Mouse (Mus musculus) forebrain, embryonic 14.5 days (tissue): ENCODE data around the gene Mgat5. TPM values are rescaled to one million over a fixed set of nuclear protein-coding genes. Genes with fewer than 3 reads are reported as not detected.

ENCODE experiments used
- ATAC-seq: fragments of 200-750 bp; cut with Nextera tagmentation; 2 replicates; pipeline ENCODE4 v1.8.0; 2017; ENCODE audit warnings: mild to moderate bottlenecking, moderate library complexity
- DNase-seq: peaks from one replicate; pipeline ENCODE4 v3.0.0-alpha.2; 2015; ENCODE audit warnings: low spot score
- H3K27ac ChIP-seq: fragments of 300-500 bp; sonication (generic); 2 replicates; pipeline ENCODE4 v1.5.1; 2014; ENCODE audit warnings: low read depth, mild to moderate bottlenecking, control low read depth, low read length, moderate library complexity
- H3K27me3 ChIP-seq: fragments of 300-500 bp; sonication (generic); replicated peaks from 2 replicates; pipeline ENCODE4 v1.6.1; 2014; ENCODE audit warnings: low read length, control low read depth, mixed read lengths; ENCODE audit not compliant: control insufficient read depth, insufficient read depth
- H3K36me3 ChIP-seq: fragments of 300-500 bp; sonication (generic); 2 replicates; pipeline ENCODE4 v1.6.1; 2014; ENCODE audit warnings: low read length, control low read depth; ENCODE audit not compliant: control insufficient read depth, insufficient read depth
- H3K4me1 ChIP-seq: fragments of 300-500 bp; sonication (generic); 2 replicates; pipeline ENCODE4 v1.6.1; 2014; ENCODE audit warnings: antibody characterized with exemption, low read length, control low read depth; ENCODE audit not compliant: control insufficient read depth, insufficient read depth
- H3K4me2 ChIP-seq: fragments of 300-500 bp; sonication (generic); 2 replicates; pipeline ENCODE4 v1.6.1; 2014; ENCODE audit warnings: mild to moderate bottlenecking, control low read depth, low read length
- H3K4me3 ChIP-seq: fragments of 300-500 bp; sonication (generic); 2 replicates; pipeline ENCODE4 v1.5.1; 2014; ENCODE audit warnings: low read depth, low read length, control low read depth
- H3K9ac ChIP-seq: fragments of 300-500 bp; sonication (generic); 2 replicates; pipeline ENCODE4 v1.6.1; 2014; ENCODE audit warnings: mild to moderate bottlenecking, low read length, control low read depth, moderate library complexity
- H3K9me3 ChIP-seq: fragments of 300-500 bp; sonication (generic); replicated peaks from 2 replicates; pipeline ENCODE4 v1.6.1; 2016; ENCODE audit warnings: low read length, control low read depth, mixed read lengths; ENCODE audit not compliant: control insufficient read depth
- WGBS: fragments of 180-500 bp; shearing (Covaris S2); extraction: QIAGEN DNeasy Blood & Tissue Kit; methylation state at CpG from one replicate; pipeline ENCODE4 v1.1.7; 2014; 5-methylcytosine and 5-hydroxymethylcytosine counted together
- polyA plus RNA-seq: library from polyadenylated mRNA; unstranded; fragments of >200 nt; fragmentation: Nextera tagmentation; extraction: Ambion mirVana; gene quantifications from 2 replicates; pipeline ENCODE4 v1.2.1, GENCODE M21; 2014

Mgat5 gene
- polyA plus RNA-seq, 1 experiment from 2014 or later: 11.4 TPM

- H3K36me3 ChIP-seq: no peaks in the 10 kb centered on the region
- H3K27me3 ChIP-seq: peaks cover 26% of the 10 kb centered on the region; the same call in 1 of the 2 replicates
- ATAC-seq: no peak
- H3K27ac ChIP-seq: peak overlapping the region; percentile 40; the same call in 1 of the 2 replicates
- H3K4me2 ChIP-seq: peak overlapping the region; percentile 38
- peaks cover 18% of the 10 kb centered on the region for H3K4me1 ChIP-seq
- H3K9ac ChIP-seq: no peak overlapping the region; the same call in 1 of the 2 replicates
- WGBS: 20% methylated on average over 5 of the region's 5 CpGs
- DNase-seq: peak; percentile 23
- no peak overlapping the region for H3K4me3 ChIP-seq
- H3K9me3 ChIP-seq: no peaks in the 10 kb centered on the region
Observed at GRCm38 (mm10) chr1:127536448-127536847, 331.6 kb downstream of the Mgat5 start.

- H3K4me1 ChIP-seq: peaks cover 12% of the 10 kb centered on the region
- H3K9ac ChIP-seq: peak overlapping the region; percentile 43; the same call in 1 of the 2 replicates
- WGBS: 4% methylated on average over 17 of the region's 17 CpGs
- H3K4me2 ChIP-seq: peak overlapping the region; percentile 38
- ATAC-seq (peak; percentile 92), DNase-seq (peak; percentile 83)
- no peak overlapping the region; the same call in 1 of the 2 replicates for H3K4me3 ChIP-seq
- H3K36me3 ChIP-seq: no peaks in the 10 kb centered on the region
- peak overlapping the region; percentile 40 for H3K27ac ChIP-seq
- no peaks in the 10 kb centered on the region for H3K9me3 ChIP-seq
- peaks cover 26% of the 10 kb centered on the region; the same call in 1 of the 2 replicates for H3K27me3 ChIP-seq
Observed at GRCm38 (mm10) chr1:127537204-127538038, 332.6 kb downstream of the Mgat5 start.
